Mouse (Mus musculus) bone marrow, adult 2 months (tissue): ENCODE measurements around the gene Itpkc. TPM values are rescaled to one million over a fixed set of nuclear protein-coding genes. Genes with fewer than 3 reads are reported as not detected.

Experiments
- H3K27ac ChIP-seq: fragments of 200-500 bp; 2 replicates; pipeline ENCODE4 v1.5.1; 2012; ENCODE audit warnings: low read depth, mild to moderate bottlenecking, control low read depth, inconsistent platforms, low read length; ENCODE audit not compliant: control insufficient read depth, poor library complexity, insufficient read depth
- H3K4me1 ChIP-seq: fragments of 200-500 bp; 2 replicates; pipeline ENCODE4 v1.6.1; 2011; ENCODE audit warnings: low read length; ENCODE audit not compliant: control insufficient read depth, insufficient read depth
- H3K4me3 ChIP-seq: fragments of 200-500 bp; replicated peaks from 2 replicates; pipeline ENCODE3; 2011; ENCODE audit warnings: mild to moderate bottlenecking, low read depth, low read length, control low read depth; ENCODE audit not compliant: control insufficient read depth
- CTCF ChIP-seq: fragments of 200-500 bp; IDR thresholded peaks from 2 replicates; pipeline ENCODE4 v1.5.1; 2011; ENCODE audit warnings: low read length, control low read depth; ENCODE audit not compliant: control insufficient read depth, insufficient read depth
- POLR2A ChIP-seq: fragments of 200-500 bp; IDR thresholded peaks from 2 replicates; pipeline ENCODE4 v1.6.1; 2011; ENCODE audit warnings: low read depth, mild to moderate bottlenecking, control low read depth, low read length, borderline replicate concordance; ENCODE audit not compliant: control insufficient read depth
- WGBS: fragments of 180-500 bp; shearing (Covaris S2); methylation state at CpG from one replicate; pipeline ENCODE4 v1.1.7; 2018; 5-methylcytosine and 5-hydroxymethylcytosine counted together
- polyA plus RNA-seq: library from polyadenylated mRNA; stranded (reverse); fragments of >200 nt; gene quantifications from 2 replicates; pipeline ENCODE4 v1.2.4, GENCODE M21; 2011; ENCODE audit warnings: low replicate concordance; ENCODE audit not compliant: missing spikeins, insufficient read depth, insufficient read length

Itpkc gene
- polyA plus RNA-seq, 1 experiment = 2.5 TPM

DNA sequence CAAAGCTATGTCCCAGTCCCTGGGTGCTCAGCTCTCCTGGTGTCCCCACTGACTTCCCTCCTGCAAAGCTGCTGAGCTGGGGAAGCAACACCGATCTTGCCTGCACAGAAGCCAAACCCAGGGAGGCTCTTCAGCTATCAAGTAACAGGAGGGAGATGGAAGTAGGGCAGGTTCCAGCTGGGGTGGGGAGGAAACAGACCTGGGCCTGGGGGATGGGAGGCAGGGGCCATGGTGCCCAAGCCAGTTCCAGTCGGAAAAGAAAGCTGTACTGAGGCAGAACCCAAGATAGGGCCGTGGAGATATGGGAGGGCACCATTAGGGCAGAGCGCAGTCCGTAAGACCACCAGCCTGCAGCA lies 65.0 kb downstream of the Itpkc start:
- TF ChIP-seq CTCF (no peak), POLR2A (no peak)
- no peak overlapping the region for H3K27ac ChIP-seq
- 79% methylated on average over 5 of the region's 5 CpGs for WGBS
- H3K4me1 ChIP-seq = peaks cover 6% of the 10 kb centered on the region
- H3K4me3 ChIP-seq = no peak overlapping the region

DNA sequence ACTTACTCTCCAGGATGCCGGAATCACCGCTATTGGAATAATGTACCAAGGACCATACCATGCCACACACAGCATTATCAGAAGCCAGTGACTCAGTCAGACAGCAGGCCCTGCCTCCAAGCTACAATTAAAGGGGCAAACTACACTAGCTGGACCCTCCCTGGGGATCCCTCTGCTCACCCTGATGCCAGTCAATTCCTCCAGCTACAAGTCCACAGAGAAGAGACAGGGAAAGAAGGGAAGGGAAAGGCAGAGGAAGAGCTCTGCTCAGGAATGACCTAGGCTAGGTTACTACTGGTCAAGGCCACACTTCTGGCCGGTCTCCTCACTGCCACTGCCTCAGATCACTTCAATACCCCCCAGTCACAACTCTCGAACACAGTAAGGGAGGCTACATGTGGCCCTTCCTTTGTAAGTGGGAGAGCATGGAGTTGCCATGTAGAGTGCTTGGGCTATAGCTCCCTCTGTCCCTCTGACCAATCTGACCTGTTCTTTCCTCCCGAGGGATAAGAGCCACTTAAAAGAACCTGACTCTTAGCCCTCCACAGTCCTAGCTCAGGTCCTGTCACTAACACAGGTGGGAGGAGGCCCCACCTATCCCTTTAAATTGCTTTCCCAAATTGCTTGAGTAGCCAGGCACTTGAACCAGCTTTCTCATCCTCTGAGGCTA lies 65.5 kb downstream of the Itpkc start:
- Histone ChIP-seq H3K4me3 (no peak overlapping the region), H3K27ac (no peak overlapping the region), H3K4me1 (peaks cover 4% of the 10 kb centered on the region)
- 79% methylated on average over 5 of the region's 5 CpGs for WGBS
- TF ChIP-seq POLR2A = no peak
- no peak for TF ChIP-seq CTCF

DNA sequence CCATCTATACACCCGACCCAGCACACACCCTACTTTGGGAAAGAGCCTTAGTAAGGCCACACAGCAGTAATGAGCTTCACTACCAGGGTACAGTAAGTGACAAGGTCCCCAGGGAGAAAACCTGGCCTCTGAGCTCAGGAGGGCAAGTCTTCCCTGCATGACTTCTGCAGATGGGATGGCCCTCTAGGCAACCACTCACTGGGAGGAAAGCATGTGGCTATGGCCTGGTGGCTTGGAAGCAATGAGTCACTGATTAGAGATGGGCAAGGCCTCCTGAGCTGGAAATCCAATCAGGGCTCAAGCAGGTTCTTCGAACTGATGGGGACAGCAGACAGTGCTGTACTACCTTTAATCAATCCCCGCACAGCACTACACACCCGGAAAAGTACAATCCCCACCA lies 66.7 kb downstream of the Itpkc start:
- H3K4me1 ChIP-seq = no peaks in the 10 kb centered on the region; the same call in 1 of the 2 replicates
- WGBS = 76% methylated on average over 4 of the region's 4 CpGs

DNA sequence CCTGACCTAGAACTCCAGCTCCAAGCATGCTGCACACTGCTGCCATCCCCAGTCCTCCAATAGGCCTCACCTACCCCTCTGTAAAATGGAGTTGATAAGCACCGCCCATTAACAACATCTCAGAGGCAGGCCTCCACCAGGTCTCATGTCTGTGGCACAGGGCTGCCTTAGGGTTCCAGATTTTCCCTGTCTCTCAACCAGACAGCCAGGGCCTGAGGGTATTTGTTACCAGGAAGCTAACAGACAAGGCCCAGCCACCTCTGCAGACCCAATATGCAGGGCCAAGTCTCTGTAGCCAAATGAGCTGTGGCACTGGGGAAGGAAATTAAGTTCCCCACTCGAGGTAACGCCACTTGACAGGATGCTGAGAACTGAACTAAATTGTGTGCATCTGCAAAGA lies 67.5 kb downstream of the Itpkc start:
- WGBS = 52% methylated on average over 3 of the region's 3 CpGs
- TF ChIP-seq POLR2A (no peak), CTCF (no peak)
- H3K4me3 ChIP-seq = no peak overlapping the region
- no peak overlapping the region for H3K27ac ChIP-seq
- no peaks in the 10 kb centered on the region; the same call in 1 of the 2 replicates for H3K4me1 ChIP-seq

More for the DNA sequence above, 66.7 kb downstream of the Itpkc start:
- no peak for TF ChIP-seq CTCF
- no peak for TF ChIP-seq POLR2A
- Histone ChIP-seq H3K27ac (no peak overlapping the region), H3K4me3 (no peak overlapping the region)

DNA sequence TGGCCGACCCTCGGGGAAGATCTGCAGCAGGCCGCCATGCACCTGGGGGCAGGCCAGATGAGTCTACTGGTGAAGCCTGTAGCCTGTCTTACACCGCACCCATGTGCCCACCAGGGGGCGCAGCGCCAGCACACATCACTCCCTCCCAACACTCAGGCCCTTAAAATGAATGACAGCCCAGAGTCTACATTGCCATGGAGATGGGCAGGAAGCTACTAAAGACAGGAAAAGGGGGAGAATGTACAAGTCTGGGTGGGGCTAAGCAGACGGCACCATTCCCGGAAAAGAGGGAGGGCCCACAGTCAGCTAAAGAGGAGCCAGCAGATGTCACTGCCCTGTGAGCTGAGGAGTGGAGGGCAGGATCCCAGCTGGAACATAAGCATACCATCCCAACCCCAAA lies 68.6 kb downstream of the Itpkc start:
- WGBS = 5% methylated on average over 8 of the region's 8 CpGs
- Histone ChIP-seq H3K4me1 (no peaks in the 10 kb centered on the region; the same call in 1 of the 2 replicates), H3K4me3 (no peak overlapping the region), H3K27ac (no peak overlapping the region)
- TF ChIP-seq POLR2A = peak; percentile 45; the same call in 1 of the 2 replicates
- TF ChIP-seq CTCF = peak; percentile 96

DNA sequence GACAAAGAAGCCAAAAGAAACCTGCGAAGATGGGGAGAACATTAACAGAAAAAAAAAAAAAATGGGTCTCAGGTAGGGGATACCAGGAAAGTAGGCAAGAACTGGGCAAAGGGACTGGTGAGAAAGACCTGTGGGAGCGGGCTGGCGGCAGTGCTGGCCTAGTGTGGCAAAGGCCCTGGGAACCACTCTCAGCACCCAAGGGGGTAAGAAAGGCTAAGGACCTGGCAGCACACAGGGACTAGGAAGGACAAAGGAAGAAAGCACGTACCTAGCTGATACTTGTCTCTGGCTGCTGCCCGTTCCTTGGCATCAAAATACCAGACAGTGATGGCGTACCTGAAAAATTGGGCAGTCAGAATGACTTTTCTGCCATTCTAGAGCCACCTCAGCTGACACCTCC lies 69.2 kb downstream of the Itpkc start:
- Histone ChIP-seq H3K4me3 (no peak overlapping the region), H3K27ac (no peak overlapping the region), H3K4me1 (no peaks in the 10 kb centered on the region; the same call in 1 of the 2 replicates)
- 88% methylated on average over 6 of the region's 6 CpGs for WGBS
- no peak for TF ChIP-seq CTCF
- TF ChIP-seq POLR2A = no peak

DNA sequence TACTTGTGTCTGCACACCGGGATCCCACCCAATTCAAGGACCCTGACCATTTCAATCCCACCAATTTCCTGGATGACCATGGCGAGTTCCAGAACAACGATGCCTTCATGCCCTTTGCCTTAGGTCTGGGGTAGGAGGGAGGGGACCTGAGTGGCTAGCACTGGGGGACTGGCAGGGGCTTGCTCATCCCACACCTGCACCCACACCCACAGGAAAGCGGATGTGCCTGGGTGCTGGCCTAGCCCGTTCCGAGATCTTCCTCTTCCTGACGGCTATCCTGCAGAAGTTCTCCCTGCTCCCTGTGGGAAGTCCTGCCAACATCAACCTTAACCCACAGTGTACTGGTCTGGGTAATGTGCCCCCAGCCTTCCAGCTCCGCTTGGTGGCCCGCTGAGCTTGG lies 70.3 kb downstream of the Itpkc start:
- no peak for TF ChIP-seq CTCF
- no peak for TF ChIP-seq POLR2A
- H3K4me1 ChIP-seq = no peaks in the 10 kb centered on the region; the same call in 1 of the 2 replicates
- H3K4me3 ChIP-seq = no peak overlapping the region
- 90% methylated on average over 9 of the region's 9 CpGs for WGBS
- H3K27ac ChIP-seq = no peak overlapping the region

Other genes starting within 250 kb of the Itpkc start
- gene Cyp2a12, start 199.6 kb downstream of the Itpkc start, polyA plus RNA-seq = 0.99 and 2.1 TPM in 2 replicates
- 2.8 and 4.9 TPM in 2 replicates for gene Cyp2f2, start 108.8 kb downstream of the Itpkc start, polyA plus RNA-seq
- not detected in 2 replicates for gene Cyp2t4, start 74.9 kb downstream of the Itpkc start, polyA plus RNA-seq
- gene Egln2, start 61.9 kb downstream of the Itpkc start, polyA plus RNA-seq = 50.9 and 92.5 TPM in 2 replicates
- gene Rab4b, start 49.8 kb downstream of the Itpkc start, polyA plus RNA-seq = 35.7 and 73.7 TPM in 2 replicates
- gene Gm21983, start 47.6 kb downstream of the Itpkc start, polyA plus RNA-seq = not detected in 2 replicates
- gene Mia, start 47.5 kb downstream of the Itpkc start, polyA plus RNA-seq = not detected in 2 replicates
- 1.6 and 2.5 TPM in 2 replicates for gene BC024978, start 32.9 kb downstream of the Itpkc start, polyA plus RNA-seq
- gene Snrpa, start 32.4 kb downstream of the Itpkc start, polyA plus RNA-seq = 99.4 and 100.0 TPM in 2 replicates
- gene Coq8b, start 4.4 kb upstream of the Itpkc start, polyA plus RNA-seq = 12.2 and 17.3 TPM in 2 replicates
- gene Numbl, start 29.8 kb upstream of the Itpkc start, polyA plus RNA-seq = 2.4 and 3.2 TPM in 2 replicates
- gene Ltbp4, start 109.0 kb upstream of the Itpkc start, polyA plus RNA-seq = 1.3 and 5.8 TPM in 2 replicates
- gene Shkbp1, start 127.4 kb upstream of the Itpkc start, polyA plus RNA-seq = 44.6 and 80.0 TPM in 2 replicates
- gene Gm20479, start 128.8 kb upstream of the Itpkc start, polyA plus RNA-seq = not detected in 2 replicates
- gene Sptbn4, start 219.0 kb upstream of the Itpkc start, polyA plus RNA-seq = 0.11 and 0.62 TPM in 2 replicates
- 323 and 400 TPM in 2 replicates for gene Blvrb, start 219.3 kb upstream of the Itpkc start, polyA plus RNA-seq
- 34.3 and 61.0 TPM in 2 replicates for gene Sertad3, start 245.1 kb upstream of the Itpkc start, polyA plus RNA-seq